Mouse (Mus musculus) embryonic facial prominence, embryonic 10.5 days (tissue): ENCODE measurements around the gene Rbfox3. TPM values are rescaled to one million over a fixed set of nuclear protein-coding genes. Genes with fewer than 3 reads are reported as not detected.

Experiments used
- DNase-seq: peaks from one replicate; pipeline ENCODE4 v3.0.0-alpha.2; 2017; ENCODE audit warnings: low spot score
- H3K27ac ChIP-seq: fragments of 300-500 bp; sonication (generic); replicated peaks from 2 replicates; pipeline ENCODE4 v1.5.1; 2016; ENCODE audit warnings: mild to moderate bottlenecking
- H3K27me3 ChIP-seq: fragments of 300-500 bp; sonication (generic); replicated peaks from 2 replicates; pipeline ENCODE4 v1.6.1; 2016; ENCODE audit warnings: low read depth, mild to moderate bottlenecking; ENCODE audit not compliant: poor library complexity, severe bottlenecking
- H3K36me3 ChIP-seq: fragments of 300-500 bp; sonication (generic); replicated peaks from 2 replicates; pipeline ENCODE4 v1.6.1; 2016; ENCODE audit warnings: mild to moderate bottlenecking, moderate library complexity
- H3K4me1 ChIP-seq: fragments of 300-500 bp; sonication (generic); 2 replicates; pipeline ENCODE4 v1.6.1; 2016
- H3K4me3 ChIP-seq: fragments of 300-500 bp; sonication (generic); 2 replicates; pipeline ENCODE4 v1.5.1; 2016; ENCODE audit warnings: mild to moderate bottlenecking, moderate library complexity
- H3K9me3 ChIP-seq: fragments of 300-500 bp; sonication (generic); 2 replicates; pipeline ENCODE4 v1.6.1; 2016; ENCODE audit warnings: mild to moderate bottlenecking
- WGBS: fragments of 180-500 bp; shearing (Covaris S2); methylation state at CpG from one replicate; pipeline ENCODE4 v1.1.7; 2016; 5-methylcytosine and 5-hydroxymethylcytosine counted together
- polyA plus RNA-seq: library from polyadenylated mRNA; unstranded; fragments of >200 nt; fragmentation: Nextera tagmentation; extraction: Ambion mirVana; gene quantifications from 2 replicates; pipeline ENCODE4 v1.2.1, GENCODE M21; 2016

Gene Rbfox3
- polyA plus RNA-seq, 1 experiment from 2014 or later: 2.3 TPM

DNA sequence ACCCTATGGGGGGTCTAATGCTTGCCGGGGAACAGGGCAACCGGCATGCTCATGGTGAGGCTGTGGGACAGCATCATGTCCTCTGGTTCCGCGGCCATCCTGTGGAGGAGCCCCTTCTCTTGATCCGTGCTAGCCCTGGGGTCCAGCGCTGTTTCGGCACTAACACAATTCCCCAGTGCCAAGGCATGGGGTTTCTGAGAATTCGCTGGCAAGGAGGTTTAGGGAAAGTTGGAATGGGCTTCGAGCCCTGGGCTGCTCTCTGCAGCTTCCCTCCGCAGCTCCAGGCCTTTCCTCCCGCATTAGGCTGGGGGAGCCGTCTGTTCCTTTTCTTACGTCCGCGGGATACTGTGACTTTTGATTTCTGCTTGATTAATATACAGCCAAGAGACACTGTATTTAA is 334.1 kb downstream of the Rbfox3 start:
- Histone ChIP-seq H3K36me3 (no peaks in the 10 kb centered on the region), H3K4me1 (0 out of 2 replicates have a peak, but pooled peaks cover 2% of the 10 kb centered on the region), H3K4me3 (no peak overlapping the region), H3K9me3 (no peaks in the 10 kb centered on the region), H3K27ac (no peak overlapping the region), H3K27me3 (peaks cover 51% of the 10 kb centered on the region)
- WGBS: 58% methylated on average over 15 of the region's 15 CpGs
- DNase-seq: no peak

DNA sequence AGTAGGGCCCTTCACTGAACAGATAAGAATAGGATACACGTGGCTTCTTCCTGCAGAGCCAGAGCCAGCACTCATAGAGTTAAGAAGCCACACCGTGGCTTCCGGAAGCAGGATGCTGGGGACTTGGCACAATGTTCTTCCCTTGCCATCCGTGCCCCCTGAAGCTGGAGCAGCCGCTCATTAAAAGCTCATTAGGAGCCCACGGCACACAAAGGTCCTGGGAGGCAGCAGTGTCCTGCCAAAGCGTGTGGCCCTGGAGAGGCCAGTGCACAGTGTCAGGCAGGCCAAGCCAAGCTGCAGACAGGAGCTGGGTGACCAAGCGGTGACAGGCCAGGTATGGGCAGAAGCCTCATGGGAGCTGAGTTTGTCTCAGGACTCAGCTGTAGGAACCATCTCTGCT is 334.8 kb downstream of the Rbfox3 start:
- 65% methylated on average over 8 of the region's 8 CpGs for WGBS

DNA sequence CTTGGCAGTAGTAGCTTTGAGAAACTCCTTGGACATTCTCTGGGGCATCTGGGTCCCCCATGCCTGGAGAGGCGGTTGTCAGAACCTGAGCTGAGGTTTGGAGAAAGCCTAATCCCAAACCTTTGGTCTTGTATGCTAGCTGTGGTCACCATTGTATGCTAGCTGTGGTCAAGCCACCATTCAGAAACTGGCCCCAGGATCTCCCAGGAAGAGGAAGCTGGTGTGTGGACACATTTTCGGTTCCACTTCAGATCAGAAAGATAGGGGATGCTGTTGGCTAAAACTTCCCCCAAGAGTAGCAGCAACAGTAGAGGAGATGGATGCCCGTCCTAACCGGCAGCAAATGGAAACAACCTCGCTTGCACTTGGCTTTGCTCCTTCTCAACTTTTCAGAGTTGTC is 337.0 kb downstream of the Rbfox3 start:
- Histone ChIP-seq H3K27me3 (peaks cover 80% of the 10 kb centered on the region), H3K27ac (no peak overlapping the region), H3K4me1 (peaks cover 12% of the 10 kb centered on the region), H3K9me3 (no peaks in the 10 kb centered on the region), H3K4me3 (no peak overlapping the region), H3K36me3 (no peaks in the 10 kb centered on the region)
- no peak for DNase-seq
- WGBS: 84% methylated on average over 5 of the region's 5 CpGs

More for the DNA sequence above, 334.8 kb downstream of the Rbfox3 start:
- Histone ChIP-seq H3K27ac (no peak overlapping the region), H3K4me3 (no peak overlapping the region), H3K9me3 (no peaks in the 10 kb centered on the region), H3K27me3 (peaks cover 58% of the 10 kb centered on the region), H3K4me1 (0 out of 2 replicates have a peak, but pooled peaks cover 2% of the 10 kb centered on the region), H3K36me3 (no peaks in the 10 kb centered on the region)
- DNase-seq: no peak

DNA sequence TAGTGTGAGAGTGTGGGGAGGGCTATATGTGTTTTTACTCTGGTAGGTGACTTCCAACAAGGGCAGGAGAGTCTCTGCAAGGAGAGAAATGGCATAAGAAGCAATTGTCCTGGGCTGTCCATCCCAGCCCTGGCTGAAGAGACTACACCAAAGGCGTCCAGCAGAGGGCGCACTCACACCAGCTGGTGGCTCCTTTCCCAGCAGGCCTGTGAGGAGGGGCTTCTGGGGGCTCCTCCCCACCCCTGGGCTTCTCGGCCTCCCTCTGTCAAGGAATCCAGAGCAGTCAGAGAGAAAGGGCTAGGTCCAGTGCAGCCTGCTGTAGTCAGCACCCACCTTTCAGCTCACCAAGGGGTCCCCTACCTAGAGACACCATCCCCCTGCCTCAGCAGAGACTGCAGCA is 337.8 kb downstream of the Rbfox3 start:
- Histone ChIP-seq H3K27me3 (peaks cover 88% of the 10 kb centered on the region), H3K9me3 (no peaks in the 10 kb centered on the region), H3K4me1 (peaks cover 21% of the 10 kb centered on the region), H3K27ac (no peak overlapping the region), H3K4me3 (no peak overlapping the region), H3K36me3 (no peaks in the 10 kb centered on the region)
- WGBS: 0% methylated on average over 3 of the region's 3 CpGs
- peak; percentile 82 for DNase-seq

DNA sequence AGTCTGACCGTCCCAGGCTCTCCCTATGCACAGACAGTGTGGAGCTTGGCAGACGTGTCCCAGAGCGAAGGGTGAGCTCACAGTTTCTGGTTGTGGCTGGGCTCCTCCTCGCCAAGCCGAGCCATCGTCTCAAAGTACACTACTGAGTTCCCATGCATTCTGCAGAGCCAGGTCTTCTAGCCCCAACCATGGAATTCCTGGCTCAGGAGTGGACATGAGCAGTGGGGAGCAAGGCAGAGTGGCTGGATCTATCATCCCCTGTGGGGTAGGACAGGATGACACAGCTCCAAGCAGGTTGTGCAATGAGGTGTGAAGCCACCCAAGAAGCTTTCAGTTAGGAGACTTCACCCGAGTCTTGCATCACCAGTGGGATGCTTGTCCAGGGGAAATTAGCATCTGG is 338.4 kb downstream of the Rbfox3 start:
- WGBS: 65% methylated on average over 7 of the region's 7 CpGs
- H3K9me3 ChIP-seq: no peaks in the 10 kb centered on the region
- peaks cover 24% of the 10 kb centered on the region for H3K4me1 ChIP-seq
- peaks cover 94% of the 10 kb centered on the region for H3K27me3 ChIP-seq
- no peak for DNase-seq
- no peak overlapping the region for H3K4me3 ChIP-seq
- no peaks in the 10 kb centered on the region for H3K36me3 ChIP-seq
- no peak overlapping the region for H3K27ac ChIP-seq

DNA sequence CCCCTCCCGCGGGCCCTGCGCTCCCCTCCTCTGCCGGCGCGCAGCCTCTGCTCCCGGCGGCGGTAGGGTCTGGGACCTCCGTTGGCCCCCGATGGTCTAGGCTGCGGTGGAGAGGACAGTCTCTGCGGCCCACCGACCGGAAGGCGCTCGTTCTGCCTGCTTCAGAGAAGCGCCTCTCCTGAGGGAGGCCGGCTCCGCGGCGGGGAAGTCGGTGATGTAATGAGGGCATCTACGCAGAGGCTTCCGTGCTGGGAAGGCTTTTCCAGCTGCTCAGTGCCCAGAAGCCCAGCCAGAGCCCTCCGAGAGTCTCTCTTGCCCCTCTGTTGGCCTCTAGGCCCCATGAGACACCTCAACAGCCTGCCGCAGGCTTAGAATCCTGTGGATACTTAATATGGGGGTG is 341.2 kb downstream of the Rbfox3 start:
- no peak for DNase-seq
- no peaks in the 10 kb centered on the region for H3K9me3 ChIP-seq
- H3K4me3 ChIP-seq: peak overlapping the region; percentile 50
- H3K27me3 ChIP-seq: peaks cover 95% of the 10 kb centered on the region
- H3K36me3 ChIP-seq: no peaks in the 10 kb centered on the region
- WGBS: under 1% methylated on average over 27 of the region's 27 CpGs
- no peak overlapping the region for H3K27ac ChIP-seq
- H3K4me1 ChIP-seq: peaks cover 24% of the 10 kb centered on the region

DNA sequence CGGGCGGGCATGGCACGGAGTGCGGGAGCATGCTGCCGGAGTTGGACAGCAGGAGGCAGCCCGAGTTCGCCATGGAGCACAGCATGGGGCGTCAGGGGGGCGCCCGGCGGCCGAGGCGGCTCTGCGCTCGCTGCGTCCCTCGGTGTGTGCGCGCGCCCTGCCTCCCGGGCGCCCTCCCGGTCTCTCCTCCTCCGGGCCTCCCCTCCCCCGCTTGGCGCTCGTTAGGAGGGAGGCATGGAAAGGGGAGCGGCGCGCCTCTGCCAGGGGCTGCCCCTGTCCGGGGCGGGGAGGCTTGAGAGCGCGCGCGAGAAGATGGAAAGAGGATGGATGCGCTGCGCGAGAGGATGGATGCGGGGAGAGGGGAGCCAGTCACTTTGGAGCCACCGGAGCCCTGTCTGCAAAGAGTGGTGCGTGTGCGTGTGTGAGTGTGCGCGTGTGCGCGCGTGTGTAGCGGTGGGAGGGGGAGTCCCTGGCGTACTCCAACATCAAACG is 341.8 kb downstream of the Rbfox3 start:
- no peaks in the 10 kb centered on the region for H3K36me3 ChIP-seq
- WGBS: under 1% methylated on average over 51 of the region's 51 CpGs
- H3K4me1 ChIP-seq: peaks cover 24% of the 10 kb centered on the region
- peaks cover 92% of the 10 kb centered on the region for H3K27me3 ChIP-seq
- H3K4me3 ChIP-seq: peak overlapping the region; percentile 50
- peak; percentile 31 for DNase-seq
- H3K27ac ChIP-seq: no peak overlapping the region
- H3K9me3 ChIP-seq: no peaks in the 10 kb centered on the region

DNA sequence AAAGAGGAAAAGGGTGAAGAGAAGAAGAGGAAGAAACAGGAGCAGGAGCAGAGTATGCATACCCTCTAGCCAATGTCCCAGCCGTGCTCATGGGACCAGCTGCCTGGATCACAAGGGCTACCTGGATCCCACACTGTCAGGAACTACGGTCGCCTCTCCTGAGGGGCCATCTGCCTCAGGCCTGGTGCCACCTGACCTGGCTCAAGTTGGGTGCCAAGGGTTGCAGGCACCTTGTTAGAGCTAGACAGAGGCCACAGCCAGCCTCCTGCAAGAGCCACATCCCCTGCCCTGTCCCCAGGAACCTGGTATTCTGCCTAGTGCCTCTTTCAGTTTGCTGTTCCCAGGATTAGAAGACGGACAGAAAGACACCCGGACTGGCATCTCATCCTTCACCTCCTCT is 347.5 kb downstream of the Rbfox3 start:
- WGBS: 84% methylated on average over 5 of the region's 5 CpGs
- Histone ChIP-seq H3K27me3 (peaks cover 45% of the 10 kb centered on the region), H3K36me3 (no peaks in the 10 kb centered on the region), H3K4me1 (peaks cover 6% of the 10 kb centered on the region), H3K27ac (no peak overlapping the region), H3K4me3 (no peak overlapping the region), H3K9me3 (no peaks in the 10 kb centered on the region)
- DNase-seq: no peak

DNA sequence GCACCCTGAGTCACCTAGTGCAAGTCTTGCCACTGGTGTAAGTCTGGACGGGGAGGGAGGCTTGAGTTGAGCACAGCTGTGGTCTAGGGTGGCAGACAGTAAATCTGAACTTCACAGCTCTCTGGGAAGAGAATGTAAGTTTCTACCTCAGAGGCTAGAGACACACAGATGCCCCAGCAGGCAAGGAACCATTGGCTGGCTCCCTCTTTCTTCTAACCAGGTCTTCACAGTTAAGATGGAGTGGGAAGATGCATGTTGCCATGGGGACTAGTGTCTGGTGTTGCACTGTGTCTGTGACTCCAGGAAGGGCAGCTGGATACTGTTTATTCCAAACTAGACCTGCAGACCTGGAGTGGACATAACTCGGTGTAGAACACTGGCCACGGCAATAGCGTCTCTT is 348.6 kb downstream of the Rbfox3 start:
- H3K4me3 ChIP-seq: no peak overlapping the region

DNA sequence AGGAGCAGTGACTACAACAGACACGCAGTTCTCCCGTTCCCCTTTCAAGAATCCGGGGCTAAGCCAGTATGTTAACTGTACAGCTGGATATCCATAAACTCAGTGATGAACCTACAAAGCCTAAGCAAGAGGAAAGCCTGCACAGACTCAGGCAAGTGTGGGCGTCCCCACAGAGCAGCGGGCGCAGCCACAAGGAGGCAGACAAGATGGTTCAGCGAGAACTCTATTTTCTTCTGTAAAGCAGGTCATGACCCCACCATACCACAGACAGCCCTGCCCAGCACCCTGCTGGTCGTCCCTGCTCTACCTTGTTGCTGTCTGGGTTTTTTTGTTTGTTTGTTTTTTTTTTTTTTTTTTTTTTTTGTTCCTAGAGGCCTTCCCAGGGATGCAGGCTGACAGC is 353.2 kb downstream of the Rbfox3 start:
- peaks cover 17% of the 10 kb centered on the region for H3K4me1 ChIP-seq
- no peak for DNase-seq
- H3K27me3 ChIP-seq: peaks cover 26% of the 10 kb centered on the region
- no peak overlapping the region for H3K4me3 ChIP-seq
- H3K27ac ChIP-seq: no peak overlapping the region
- H3K9me3 ChIP-seq: no peaks in the 10 kb centered on the region
- WGBS: 62% methylated on average over 8 of the region's 8 CpGs
- H3K36me3 ChIP-seq: no peaks in the 10 kb centered on the region

More for the DNA sequence above, 348.6 kb downstream of the Rbfox3 start:
- Histone ChIP-seq H3K27me3 (peaks cover 34% of the 10 kb centered on the region), H3K4me1 (no peaks in the 10 kb centered on the region), H3K9me3 (no peaks in the 10 kb centered on the region), H3K36me3 (no peaks in the 10 kb centered on the region), H3K27ac (no peak overlapping the region)
- DNase-seq: no peak
- 84% methylated on average over 4 of the region's 4 CpGs for WGBS

DNA sequence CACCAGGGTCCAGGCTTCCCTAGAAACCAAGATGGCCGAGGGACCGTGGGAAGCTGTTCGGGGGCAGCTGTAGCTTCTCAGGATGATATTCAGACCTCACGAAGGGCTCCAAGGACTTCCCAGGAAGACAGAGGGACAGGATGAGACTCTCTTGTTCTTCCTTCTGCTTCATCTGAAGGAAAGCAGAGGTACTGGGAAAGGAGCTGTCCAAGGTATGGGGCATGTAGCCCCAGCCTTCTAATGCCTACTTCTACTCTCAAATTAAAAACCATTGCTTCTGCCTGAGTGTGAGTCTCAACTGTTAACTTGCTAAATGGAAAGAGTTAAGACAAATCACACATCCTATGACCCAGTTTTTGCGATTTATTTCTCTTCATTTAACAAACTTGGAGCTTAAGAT is 355.8 kb downstream of the Rbfox3 start:
- peaks cover 44% of the 10 kb centered on the region for H3K27me3 ChIP-seq
- H3K4me3 ChIP-seq: no peak overlapping the region
- peaks cover 41% of the 10 kb centered on the region for H3K4me1 ChIP-seq
- DNase-seq: no peak
- WGBS: 65% methylated on average over 5 of the region's 5 CpGs
- H3K36me3 ChIP-seq: no peaks in the 10 kb centered on the region
- H3K27ac ChIP-seq: no peak overlapping the region
- no peaks in the 10 kb centered on the region for H3K9me3 ChIP-seq

DNA sequence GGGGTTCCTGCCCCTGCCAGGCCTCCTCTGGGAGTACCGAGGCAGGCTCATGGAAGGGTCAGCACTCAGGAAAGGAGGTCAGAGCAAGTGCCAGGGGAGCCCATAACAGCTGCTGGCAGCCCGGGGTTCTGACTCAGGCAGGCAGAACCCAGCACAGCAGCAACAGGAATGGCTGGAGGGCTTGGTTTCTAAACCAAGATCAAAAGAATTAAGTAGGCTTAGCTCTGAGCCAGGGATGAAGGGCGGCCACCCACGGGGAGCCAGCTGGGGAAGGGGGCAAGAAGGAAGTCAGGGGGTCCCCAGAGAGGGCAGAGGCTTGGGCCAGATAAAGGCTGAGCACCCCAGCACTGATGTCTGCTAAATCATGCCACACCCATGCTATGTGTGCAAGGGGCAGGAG is 356.9 kb downstream of the Rbfox3 start:
- no peak for DNase-seq
- Histone ChIP-seq H3K4me1 (peaks cover 50% of the 10 kb centered on the region), H3K36me3 (no peaks in the 10 kb centered on the region), H3K27ac (no peak overlapping the region), H3K9me3 (no peaks in the 10 kb centered on the region), H3K27me3 (peaks cover 44% of the 10 kb centered on the region), H3K4me3 (no peak overlapping the region)
- WGBS: 5% methylated on average over 4 of the region's 4 CpGs

DNA sequence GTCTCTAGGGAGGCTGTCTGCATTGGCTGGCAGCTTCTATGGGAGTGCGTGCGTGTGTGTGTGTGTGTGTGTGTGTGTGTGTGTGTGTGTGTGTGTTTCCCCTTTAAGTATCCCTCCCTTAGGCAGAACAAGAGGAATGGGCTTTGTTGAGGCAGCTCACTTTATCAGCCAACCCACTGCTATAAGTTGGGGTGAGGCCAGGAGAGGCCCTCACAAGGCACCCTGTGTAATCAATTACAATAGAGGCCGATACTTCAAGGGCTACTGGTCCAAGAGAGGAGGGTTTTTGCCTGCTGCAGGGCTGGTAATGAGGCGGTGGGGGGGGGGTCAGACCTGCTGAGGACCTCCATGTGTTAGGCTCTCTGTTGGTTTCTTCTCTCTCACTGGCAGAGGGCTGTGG is 357.5 kb downstream of the Rbfox3 start:
- no peak overlapping the region for H3K27ac ChIP-seq
- peaks cover 44% of the 10 kb centered on the region for H3K27me3 ChIP-seq
- no peaks in the 10 kb centered on the region for H3K36me3 ChIP-seq
- no peak overlapping the region for H3K4me3 ChIP-seq
- WGBS: 26% methylated on average over 4 of the region's 4 CpGs
- H3K9me3 ChIP-seq: no peaks in the 10 kb centered on the region
- peaks cover 50% of the 10 kb centered on the region for H3K4me1 ChIP-seq
- no peak for DNase-seq

DNA sequence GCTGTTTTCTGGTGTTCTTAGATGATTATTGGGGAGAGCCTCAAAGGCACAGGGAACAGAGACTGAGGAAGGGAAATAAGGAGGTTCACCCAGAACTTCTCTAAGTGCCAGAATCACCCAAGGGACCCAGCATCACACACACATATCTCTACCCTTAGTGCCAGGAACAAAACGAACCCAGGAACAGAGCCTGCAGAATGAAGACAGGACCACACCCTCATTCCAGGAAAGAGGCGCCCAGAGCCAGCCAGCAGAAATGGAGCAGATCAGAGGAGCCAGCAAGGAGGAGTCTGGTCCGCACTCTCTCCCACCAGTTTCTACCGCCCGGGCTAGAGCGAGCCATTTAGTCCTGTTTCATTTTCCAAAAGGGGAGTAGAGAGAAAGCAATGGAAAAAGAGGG is 358.4 kb downstream of the Rbfox3 start:
- H3K36me3 ChIP-seq: no peaks in the 10 kb centered on the region
- peaks cover 50% of the 10 kb centered on the region for H3K4me1 ChIP-seq
- H3K27me3 ChIP-seq: peaks cover 44% of the 10 kb centered on the region
- no peaks in the 10 kb centered on the region for H3K9me3 ChIP-seq
- H3K4me3 ChIP-seq: no peak overlapping the region
- 34% methylated on average over 6 of the region's 6 CpGs for WGBS
- DNase-seq: no peak
- H3K27ac ChIP-seq: no peak overlapping the region
